Mouse (Mus musculus): ENCODE results near the gene Pfkp.

Gene Pfkp

GRCm38 (mm10) chr13:6602786-6603409, 45.7 kb downstream of the Pfkp start:
- DNase-seq (ENCODE audit: low spot score in 2 of 2), result no peak

- DNase-seq (ENCODE audit: low spot score in 2 of 2), result no peak
These were observed 46.9 kb downstream of the Pfkp start for GRCm38 (mm10) chr13:6601676-6602075.

DNA sequence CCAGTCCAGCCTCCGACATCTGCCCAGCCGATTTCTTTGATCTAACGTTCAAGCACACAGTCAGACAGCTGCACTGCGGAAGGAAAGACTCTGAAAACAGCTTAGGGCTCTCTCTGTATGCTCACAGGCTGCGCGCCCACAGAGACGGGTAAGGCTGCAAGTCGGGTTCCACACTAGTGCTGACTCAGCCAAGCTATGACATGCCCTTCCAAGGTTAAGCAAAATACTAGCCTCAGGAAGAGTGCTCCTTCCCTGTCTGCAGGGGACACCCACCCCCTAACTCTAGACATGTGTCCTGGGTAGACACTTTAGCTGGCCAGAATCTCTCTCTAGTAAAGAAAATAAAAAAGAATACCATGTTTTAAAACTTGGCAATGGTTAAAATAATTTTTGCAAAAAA, 48.0 kb downstream of the Pfkp start:
- DNase-seq (ENCODE audit: low spot score in 2 of 2), result no peak

DNA sequence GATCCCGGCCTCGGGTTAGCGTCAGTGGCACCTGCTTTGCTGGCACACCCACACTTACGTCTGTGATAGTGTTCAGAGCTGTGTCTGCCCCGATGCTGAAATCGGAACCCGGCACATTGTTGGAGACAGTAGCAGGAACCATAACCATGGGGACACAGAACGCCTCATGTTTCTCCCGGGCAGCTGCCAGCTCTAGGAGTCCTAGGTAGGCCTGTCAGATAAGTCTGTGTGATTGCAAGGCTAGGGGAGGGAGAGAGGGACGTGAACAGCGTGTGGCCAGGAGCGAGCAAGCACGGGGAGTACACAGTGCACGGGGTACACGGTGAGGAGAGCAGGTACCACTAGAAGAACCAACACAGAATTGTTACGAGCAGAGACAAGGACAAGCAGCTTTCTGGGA, 50.8 kb downstream of the Pfkp start:
- no peak for DNase-seq (ENCODE audit: low spot score in 2 of 2)

- DNase-seq (ENCODE audit: low spot score in 2 of 2), result no peak
These were observed 53.2 kb downstream of the Pfkp start for GRCm38 (mm10) chr13:6595403-6595802.

DNA sequence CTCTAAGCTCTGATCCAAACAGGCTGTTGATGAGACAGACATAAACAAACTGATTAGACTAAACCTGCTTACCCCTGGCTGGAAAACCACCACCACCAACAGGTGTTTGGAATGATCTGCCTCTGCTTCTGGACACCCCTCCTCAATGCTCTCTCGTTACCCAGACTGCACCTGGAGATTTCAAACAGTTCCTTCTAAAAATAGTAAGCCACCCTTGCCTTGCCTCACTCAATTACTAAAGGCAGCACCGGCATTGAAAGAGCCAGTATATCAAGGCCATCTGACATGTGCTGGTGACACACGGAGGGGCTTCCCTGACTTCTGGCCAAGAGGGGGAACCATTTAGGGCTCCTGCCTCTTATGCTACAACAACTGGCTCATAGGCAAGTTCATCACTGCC, 57.7 kb downstream of the Pfkp start:
- no peak for DNase-seq (ENCODE audit: low spot score in 2 of 2)

DNA sequence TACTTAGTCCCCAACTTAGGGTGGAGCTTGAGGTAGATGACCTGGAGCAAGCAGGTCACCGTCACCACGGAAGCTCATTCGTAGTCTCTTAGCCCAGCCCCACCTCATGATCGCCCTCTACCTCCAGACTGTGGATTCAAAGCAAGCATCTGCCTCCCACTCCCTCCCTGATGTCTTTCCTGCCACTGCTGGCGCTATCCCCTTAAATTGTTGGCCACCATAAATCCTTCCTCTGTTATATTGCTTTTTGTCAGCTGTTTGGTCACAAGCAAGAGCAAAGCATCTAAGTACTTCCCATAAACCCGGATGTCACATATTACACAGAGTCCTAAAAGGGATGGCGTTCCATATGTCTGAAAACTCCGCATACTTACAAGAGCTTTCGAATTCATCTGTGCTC, 62.6 kb downstream of the Pfkp start:
- DNase-seq (ENCODE audit: low spot score in 2 of 2), result no peak

DNA sequence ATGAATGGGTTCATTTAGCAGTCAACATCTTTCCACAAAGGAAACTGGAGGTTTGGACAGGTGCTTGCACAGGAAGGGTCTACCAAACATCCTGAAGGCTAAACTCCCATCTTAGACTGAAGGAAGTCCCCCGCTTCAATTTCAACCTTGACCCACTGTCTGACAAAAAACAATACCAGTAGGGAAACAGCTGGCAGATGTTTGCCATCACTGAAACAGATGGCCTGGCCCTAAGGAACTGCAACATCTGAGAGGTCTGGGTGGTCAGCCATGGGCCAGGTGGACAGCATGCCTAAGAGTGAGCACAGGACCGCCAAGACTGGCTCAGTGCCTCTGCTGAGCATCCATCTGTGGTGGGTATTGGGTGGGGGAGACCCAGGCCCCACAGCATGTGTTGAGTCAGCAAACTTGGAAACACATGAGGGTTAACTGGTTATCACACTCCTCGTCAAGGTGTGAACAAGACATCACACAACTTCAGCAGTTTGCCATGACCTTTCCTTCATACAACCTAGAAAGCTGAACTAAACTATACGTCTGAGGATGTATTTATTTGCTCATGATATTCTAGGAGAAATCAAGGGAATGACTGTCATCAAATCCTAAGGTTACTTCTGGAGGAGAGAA, 65.0 kb downstream of the Pfkp start:
- no peak for DNase-seq (ENCODE audit: low spot score in 2 of 2)

DNA sequence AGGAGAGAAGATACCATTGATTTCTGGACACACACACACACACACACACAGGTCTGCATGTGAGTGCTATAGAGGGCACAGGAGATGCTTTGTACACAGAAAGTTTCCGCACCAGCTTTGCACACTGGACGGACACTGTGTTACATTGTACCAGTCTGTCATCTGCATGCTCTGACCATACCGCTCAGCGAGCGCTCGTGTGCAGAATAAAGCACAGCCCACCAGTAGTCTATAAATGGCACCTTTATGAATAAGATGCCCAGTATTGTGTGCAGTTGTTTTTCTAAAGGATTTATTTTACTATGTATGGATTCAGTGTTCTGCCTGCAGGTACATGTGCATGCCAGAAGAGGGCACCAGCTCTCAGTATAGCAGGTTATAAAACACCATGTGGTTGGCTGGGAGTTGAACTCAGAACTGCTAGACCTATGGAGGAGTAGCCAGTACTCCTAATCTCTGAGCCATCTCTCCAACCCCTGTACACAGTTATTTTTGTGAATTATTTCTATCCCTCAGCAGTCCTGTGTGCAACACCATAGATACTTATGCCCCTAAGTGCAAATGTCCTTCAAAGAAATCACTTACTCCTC, 72.6 kb downstream of the Pfkp start:
- DNase-seq (ENCODE audit: low spot score in 2 of 2), result no peak

GRCm38 (mm10) chr13:6565571-6565970, 83.0 kb downstream of the Pfkp start:
- DNase-seq (ENCODE audit: low spot score in 2 of 2), result no peak

DNA sequence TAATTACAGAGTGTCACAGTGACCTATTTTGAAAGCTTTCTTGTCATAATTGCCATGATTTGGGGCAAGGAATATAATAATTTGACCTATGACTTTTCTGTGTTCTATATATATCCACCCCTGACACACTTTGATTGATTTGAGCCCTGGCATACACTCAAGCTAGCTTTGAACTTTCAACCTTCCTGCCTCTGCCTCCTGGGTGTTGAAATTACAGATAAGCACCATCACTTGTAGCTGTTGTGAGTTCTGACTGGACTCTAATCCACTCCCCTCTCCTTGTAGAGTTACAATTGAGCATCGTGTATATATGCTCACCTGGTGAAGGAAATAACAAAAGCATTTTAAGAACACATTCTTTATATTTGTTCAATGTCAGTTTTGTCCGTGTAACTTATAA, 86.2 kb downstream of the Pfkp start:
- no peak for DNase-seq (ENCODE audit: low spot score in 2 of 2)

GRCm38 (mm10) chr13:6557771-6558170, 90.8 kb downstream of the Pfkp start:
- DNase-seq (ENCODE audit: low spot score in 2 of 2), result peak; percentile 38 to 55

DNA sequence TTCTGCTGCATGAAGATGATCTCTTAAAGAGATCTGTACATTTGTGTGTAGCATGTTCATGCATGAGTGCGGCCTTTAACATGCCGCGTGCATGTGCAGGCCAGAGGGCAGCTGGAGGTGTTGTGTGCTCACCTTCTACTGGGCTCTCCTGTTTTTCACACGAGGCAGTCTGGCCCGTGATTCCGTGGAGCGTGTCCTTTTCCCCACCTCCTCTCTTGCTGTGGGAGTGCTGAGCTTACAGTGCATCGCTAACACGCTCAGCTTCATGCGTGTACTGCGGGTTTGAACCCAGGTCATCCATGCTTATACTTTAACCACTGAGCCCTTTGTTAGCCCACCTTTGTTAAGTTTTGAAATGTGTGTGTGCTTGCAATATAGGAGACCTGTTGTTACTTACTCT, 92.9 kb downstream of the Pfkp start:
- DNase-seq (ENCODE audit: low spot score in 2 of 2), result no peak

DNA sequence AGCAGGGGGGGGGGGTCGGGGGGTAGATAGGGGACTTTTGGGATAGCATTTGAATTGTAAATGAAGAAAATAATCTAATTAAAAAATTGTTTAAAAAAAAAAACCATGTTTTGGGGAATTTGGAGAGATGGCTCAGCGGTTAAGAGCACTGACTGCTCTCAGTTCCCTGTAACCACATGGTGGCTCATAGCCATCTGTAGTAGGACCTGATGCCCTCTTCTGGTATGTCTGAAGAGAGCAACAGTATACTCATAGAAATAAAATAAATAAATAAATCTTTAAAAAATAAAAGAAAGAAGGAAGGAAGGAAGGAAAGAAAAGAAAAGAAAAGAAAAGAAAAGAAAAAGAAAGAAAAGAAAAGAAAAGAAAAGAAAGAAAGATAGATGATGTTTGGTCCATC, 94.9 kb downstream of the Pfkp start:
- no peak for DNase-seq (ENCODE audit: low spot score in 2 of 2)

DNA sequence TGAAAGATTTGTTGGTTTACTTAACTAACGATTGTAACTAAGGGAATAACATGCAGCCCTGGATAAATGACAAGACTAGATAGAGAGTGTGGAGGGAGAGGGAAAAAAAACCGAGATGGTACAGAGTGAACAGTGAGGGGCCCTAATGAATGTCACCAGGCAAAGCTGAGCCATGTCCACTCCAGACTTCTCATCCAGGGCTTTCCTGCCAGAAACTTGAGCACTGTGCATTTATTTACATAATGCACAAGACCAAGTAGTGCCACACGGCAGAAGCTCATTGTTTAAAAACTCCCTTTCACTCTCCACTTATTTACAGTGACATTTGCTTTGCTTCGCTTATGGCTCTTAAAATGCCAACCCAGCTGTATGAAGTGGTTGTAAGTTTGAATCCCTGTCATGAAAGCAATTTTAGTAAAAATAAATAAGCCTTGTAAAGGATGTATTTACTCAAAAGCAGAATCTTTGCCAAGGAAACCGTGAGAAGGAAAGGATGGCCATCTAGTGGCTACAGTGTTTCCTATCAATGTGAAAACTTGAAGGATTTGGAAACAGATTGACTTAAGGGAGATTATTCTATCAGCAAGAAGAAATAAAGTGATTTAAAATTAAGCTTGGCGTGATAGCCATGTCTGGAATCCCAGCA, 113.2 kb downstream of the Pfkp start:
- peak in 1 of 2 experiments; percentile 48 for DNase-seq (ENCODE audit: low spot score in 2 of 2)

GRCm38 (mm10) chr13:6532683-6533082, 115.9 kb downstream of the Pfkp start:
- DNase-seq (ENCODE audit: low spot score in 2 of 2), result peak in 1 of 2 experiments; percentile 22

Data from right cerebral cortex, postnatal 10 days (tissue).